ENCODE assay signal across 14 mouse cellular contexts in the genomic region with DNA sequence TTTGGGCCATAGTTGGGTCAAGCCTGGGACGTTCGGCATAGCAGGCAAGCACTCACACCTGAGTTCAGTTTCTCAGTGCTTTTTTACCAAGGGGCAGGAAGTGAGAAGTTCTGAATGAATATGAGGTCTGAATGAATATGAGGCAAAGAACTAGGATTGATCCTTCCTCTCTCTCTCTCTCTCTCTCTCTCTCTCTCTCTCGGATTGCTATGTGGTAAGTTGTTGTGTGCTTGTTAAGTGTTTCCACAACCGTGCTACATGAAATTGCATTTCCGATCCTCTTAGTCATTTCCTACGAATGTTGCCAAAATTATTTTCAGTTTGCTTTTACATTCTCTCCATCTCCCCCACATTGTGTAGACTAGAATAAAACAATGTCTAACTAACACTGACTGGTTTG.
DNase-seq lines count a peak whose midpoint lies in the region; ATAC-seq lines count a peak whose summit lies in the region.
"Had no signal": no experiment of that assay in that cellular context is flagged by ENCODE, and none has a peak within 500 bp of the region (broad histone marks: within the 10 kb centered on the region; RNA-seq: fewer than 3 reads in every experiment).

No protein-coding gene starts in this region.

- intact Hi-C loops in left cerebral cortex, postnatal 4 days (cut with DNase I) = no loop called here

- peak; percentile 53 for ATAC-seq in inflammation-experienced regulatory T-cells, adult 6 months
- ATAC-seq: hindbrain, embryonic 16.5 days; intestine, postnatal 0 days had no signal

- DNase-seq in 3134 (ENCODE audit: extremely low read depth, insufficient read length, low spot score) (peak; percentile 57), A20 (ENCODE audit: low read depth, low spot score) (peak; percentile 35), NIH3T3 (ENCODE audit: low read depth) (peak; percentile 51)
- no peak for DNase-seq in kidney, postnatal 25 days
- DNase-seq in cerebellum, postnatal 14 days = no peak
- DNase-seq in adrenal gland, adult 18-20 months (ENCODE audit: low spot score in 2 of 2) = no peak
- no peak for DNase-seq in left cerebral cortex, postnatal 4 days
- DNase-seq: cerebellum, adult 11 months; cerebellum, adult 9-11 months; right cerebral cortex, postnatal 14 days; thymus, adult 18-20 months had no signal

Comparison
In these comparisons a context has a peak if more than half of its experiments do, and no peak if none do; other contexts are left out.
1. DNase-seq: peak in 3134 (single experiment), A20 (single experiment) and NIH3T3 (single experiment); none in kidney, postnatal 25 days (0 of 2), cerebellum, postnatal 14 days (0 of 2), adrenal gland, adult 18-20 months (0 of 2) and left cerebral cortex, postnatal 4 days (single experiment).